Mouse (Mus musculus): ENCODE measurements around the gene Setx.

GRCm38 (mm10) chr2:29124936-29125701 is 1.1 kb downstream of the Setx start:
- TF ChIP-seq POLR2A (IDR thresholded peaks at IDR 0.05; ENCODE audit: borderline replicate concordance, control insufficient read depth, low read depth, low read length) (peak; percentile 62; the same call in 1 of the 2 replicates), CTCF (IDR thresholded peaks at IDR 0.05; ENCODE audit: control insufficient read depth, insufficient read depth, low read length) (no peak)
